Mouse (Mus musculus) heart, embryonic 15.5 days (tissue): Measurements from ENCODE around the gene Gm10197. TPM values are rescaled to one million over a fixed set of nuclear protein-coding genes. Genes with fewer than 3 reads are reported as not detected.

Experiments
- ATAC-seq: fragments of 200-750 bp; cut with Nextera tagmentation; replicated peaks from 2 replicates; pipeline ENCODE4 v1.8.0; 2017; ENCODE audit warnings: low read depth, moderate TSS enrichment; ENCODE audit not compliant: insufficient number of reproducible peaks, insufficient read depth, low FRiP score
- H3K27ac ChIP-seq: fragments of 300-500 bp; sonication (generic); 2 replicates; pipeline ENCODE4 v1.5.1; 2015; ENCODE audit warnings: mild to moderate bottlenecking, inconsistent platforms
- H3K27me3 ChIP-seq: fragments of 300-500 bp; sonication (generic); 2 replicates; pipeline ENCODE4 v1.6.1; 2015; ENCODE audit warnings: inconsistent platforms
- H3K36me3 ChIP-seq: fragments of 300-500 bp; sonication (generic); 2 replicates; pipeline ENCODE4 v1.6.1; 2015; ENCODE audit warnings: mild to moderate bottlenecking, inconsistent platforms
- H3K4me1 ChIP-seq: fragments of 300-500 bp; sonication (generic); replicated peaks from 2 replicates; pipeline ENCODE4 v1.6.1; 2015; ENCODE audit warnings: inconsistent platforms
- H3K4me2 ChIP-seq: fragments of 300-500 bp; sonication (generic); 2 replicates; pipeline ENCODE4 v1.6.1; 2015; ENCODE audit warnings: inconsistent platforms, mild to moderate bottlenecking, moderate library complexity
- H3K4me3 ChIP-seq: fragments of 300-500 bp; sonication (generic); 2 replicates; pipeline ENCODE4 v1.5.1; 2015; ENCODE audit warnings: mild to moderate bottlenecking, inconsistent platforms
- H3K9ac ChIP-seq: fragments of 300-500 bp; sonication (generic); 2 replicates; pipeline ENCODE4 v1.6.1; 2015; ENCODE audit warnings: mild to moderate bottlenecking, inconsistent platforms
- H3K9me3 ChIP-seq: fragments of 300-500 bp; sonication (generic); replicated peaks from 2 replicates; pipeline ENCODE4 v1.6.1; 2016; ENCODE audit warnings: inconsistent platforms
- WGBS: fragments of 180-500 bp; shearing (Covaris S2); methylation state at CpG from one replicate; pipeline ENCODE4 v1.1.7; 2015; ENCODE audit warnings: mixed read lengths; 5-methylcytosine and 5-hydroxymethylcytosine counted together
- polyA plus RNA-seq: library from polyadenylated mRNA; unstranded; fragments of >200 nt; fragmentation: Nextera tagmentation; extraction: Ambion mirVana; gene quantifications from 2 replicates; pipeline ENCODE4 v1.2.1, GENCODE M21; 2015

The Gm10197 gene
- polyA plus RNA-seq, 1 experiment from 2014 or later = not detected

DNA sequence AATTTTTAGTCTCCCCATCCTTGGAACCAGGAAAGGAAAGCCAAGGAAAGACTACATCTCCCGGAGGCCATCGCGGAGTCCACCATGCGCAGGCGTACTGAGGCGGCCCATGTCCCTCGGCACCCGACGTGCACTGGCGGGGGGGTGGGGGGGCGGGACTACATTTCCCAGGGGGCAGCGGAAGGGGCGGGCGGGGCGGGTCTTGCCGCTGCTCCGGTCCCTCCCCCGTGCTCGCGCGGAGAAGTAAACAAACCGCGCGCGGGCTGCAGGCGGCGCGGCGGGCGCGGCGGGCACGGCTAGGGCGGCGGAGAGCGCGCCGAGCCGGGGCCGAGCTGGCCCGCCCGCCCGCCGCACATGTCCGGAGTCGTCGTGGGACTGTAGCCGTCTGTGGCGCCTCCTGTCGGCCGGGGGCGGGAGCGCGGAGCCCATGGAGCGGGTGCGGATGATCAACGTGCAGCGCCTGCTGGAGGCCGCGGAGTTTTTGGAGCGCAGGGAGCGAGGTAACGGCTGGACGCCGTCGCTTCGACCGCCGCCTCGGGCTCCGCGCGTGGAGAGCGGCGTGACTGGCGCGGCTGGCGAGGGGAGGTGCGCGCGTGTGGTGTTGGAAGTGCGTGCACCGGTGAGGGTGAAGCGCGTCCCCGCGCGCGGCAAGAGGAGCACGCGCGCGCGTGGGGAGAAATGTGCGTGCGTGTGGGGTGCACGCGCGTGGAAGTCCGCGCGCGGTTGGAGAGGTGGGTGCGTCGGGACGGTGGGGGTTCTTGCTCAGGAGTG lies 42.2 kb downstream of the Gm10197 start:
- whole genome bisulfite sequencing = under 1% methylated on average over 104 of the region's 106 CpGs
- H3K36me3 ChIP-seq = peaks cover 15% of the 10 kb centered on the region
- peak; percentile 83 for ATAC-seq
- H3K27me3 ChIP-seq = no peaks in the 10 kb centered on the region
- peak overlapping the region; percentile 82 for H3K27ac ChIP-seq
- H3K9ac ChIP-seq = peak overlapping the region; percentile 81
- H3K9me3 ChIP-seq = no peaks in the 10 kb centered on the region
- H3K4me1 ChIP-seq = peaks cover 23% of the 10 kb centered on the region
- H3K4me2 ChIP-seq = peak overlapping the region; percentile 98
- peak overlapping the region; percentile 95 for H3K4me3 ChIP-seq

DNA sequence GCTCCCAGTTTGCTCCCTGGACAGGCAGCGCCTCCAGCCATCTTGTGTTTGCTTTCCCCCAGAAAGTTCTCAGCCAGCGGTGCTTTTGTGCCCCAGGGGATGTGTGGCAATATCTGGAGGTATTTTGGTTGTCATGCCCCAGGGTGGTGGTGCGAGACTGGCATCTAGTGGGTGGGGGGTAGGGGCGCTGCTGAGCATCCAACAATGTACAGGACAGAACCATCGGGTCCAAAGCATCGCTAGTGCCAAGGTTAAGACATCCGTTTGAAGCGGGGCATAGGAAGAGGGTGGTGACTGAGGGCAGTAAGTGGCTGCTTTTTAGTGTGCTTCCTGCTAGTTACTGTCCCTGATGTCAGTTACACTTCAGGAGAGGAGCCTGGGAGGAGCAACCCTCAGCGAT lies 43.5 kb downstream of the Gm10197 start:
- no peaks in the 10 kb centered on the region for H3K27me3 ChIP-seq
- peaks cover 24% of the 10 kb centered on the region for H3K4me1 ChIP-seq
- no peak overlapping the region for H3K4me3 ChIP-seq
- no peak for ATAC-seq
- 67% methylated on average over 9 of the region's 9 CpGs for WGBS
- H3K36me3 ChIP-seq = peaks cover 14% of the 10 kb centered on the region
- H3K27ac ChIP-seq = peak overlapping the region; percentile 20; the same call in 1 of the 2 replicates
- no peak overlapping the region for H3K4me2 ChIP-seq
- no peak overlapping the region for H3K9ac ChIP-seq
- H3K9me3 ChIP-seq = no peaks in the 10 kb centered on the region

- 5% methylated on average over 27 of the region's 27 CpGs for WGBS
These were observed 45.8 kb downstream of the Gm10197 start for GRCm38 (mm10) chr19:53325578-53326295.

DNA sequence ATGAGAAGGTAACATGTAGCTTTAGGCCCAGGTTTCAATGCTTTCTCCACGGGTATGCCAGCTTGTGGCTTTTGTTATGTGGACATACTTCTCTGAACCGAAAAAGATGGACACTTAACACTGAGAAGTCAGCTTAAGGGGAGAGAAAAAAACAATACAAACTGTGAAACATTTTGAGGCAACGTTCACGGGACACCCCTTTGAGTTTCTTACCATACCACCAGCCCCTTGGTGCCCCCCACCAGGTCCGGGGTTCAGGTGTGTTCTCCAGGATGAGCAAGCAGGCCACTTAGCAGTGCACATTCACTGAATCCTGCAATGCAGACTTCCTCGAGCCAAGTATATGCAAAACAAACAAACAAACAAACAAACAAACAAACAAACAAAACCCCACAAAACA lies 46.7 kb downstream of the Gm10197 start:
- no peak overlapping the region for H3K9ac ChIP-seq
- peak overlapping the region; percentile 82 for H3K4me2 ChIP-seq
- no peaks in the 10 kb centered on the region for H3K36me3 ChIP-seq
- WGBS = 59% methylated on average over 6 of the region's 6 CpGs
- H3K9me3 ChIP-seq = no peaks in the 10 kb centered on the region
- peaks cover 38% of the 10 kb centered on the region for H3K4me1 ChIP-seq
- no peak for ATAC-seq
- no peak overlapping the region; the same call in 1 of the 2 replicates for H3K27ac ChIP-seq
- H3K27me3 ChIP-seq = no peaks in the 10 kb centered on the region
- peak overlapping the region; percentile 48; the same call in 1 of the 2 replicates for H3K4me3 ChIP-seq

More at GRCm38 (mm10) chr19:53325578-53326295, 45.8 kb downstream of the Gm10197 start:
- Histone ChIP-seq H3K36me3 (no peaks in the 10 kb centered on the region), H3K4me1 (peaks cover 34% of the 10 kb centered on the region), H3K27me3 (no peaks in the 10 kb centered on the region), H3K9ac (peak overlapping the region; percentile 64), H3K9me3 (no peaks in the 10 kb centered on the region), H3K27ac (peak overlapping the region; percentile 75), H3K4me3 (peak overlapping the region; percentile 48), H3K4me2 (peak overlapping the region; percentile 82)
- 0 out of 2 replicates have a peak, but pooled peaks have one; percentile 33 for ATAC-seq

DNA sequence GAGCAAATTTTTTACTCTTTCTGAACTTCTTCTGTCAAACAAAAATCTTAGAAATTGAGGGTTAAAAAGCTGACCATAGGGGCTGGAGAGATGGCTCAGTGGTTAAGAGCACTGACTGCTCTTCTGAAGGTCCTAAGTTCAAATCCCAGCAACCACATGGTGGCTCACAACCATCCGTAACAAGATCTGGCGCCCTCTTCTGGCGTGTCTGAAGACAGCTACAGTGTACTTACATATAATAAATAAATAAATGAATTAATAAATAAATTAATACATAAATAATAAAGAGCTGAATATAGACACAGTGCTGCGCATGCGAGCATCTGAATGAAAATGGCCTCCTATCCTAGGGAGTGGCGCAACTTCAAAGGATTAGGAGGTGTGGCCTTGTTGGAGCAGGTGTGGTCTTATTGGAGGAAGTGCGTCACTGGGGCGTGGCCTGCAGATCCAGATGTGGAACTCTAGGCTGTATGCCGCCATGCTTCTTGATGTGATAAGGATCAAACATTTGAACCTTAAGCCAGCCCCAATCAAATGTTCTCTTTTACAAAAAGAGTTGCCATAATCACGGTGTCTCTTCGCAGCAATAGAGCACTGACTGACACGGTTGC lies 49.0 kb downstream of the Gm10197 start:
- Histone ChIP-seq H3K9ac (no peak overlapping the region), H3K36me3 (no peaks in the 10 kb centered on the region), H3K4me1 (peaks cover 52% of the 10 kb centered on the region), H3K9me3 (no peaks in the 10 kb centered on the region), H3K4me2 (no peak overlapping the region), H3K27me3 (no peaks in the 10 kb centered on the region), H3K27ac (no peak overlapping the region), H3K4me3 (no peak overlapping the region)
- ATAC-seq = no peak
- 91% methylated on average over 12 of the region's 12 CpGs for WGBS

Other genes starting within 250 kb of the Gm10197 start
- 112 and 118 TPM in 2 replicates for gene Add3, start 231.3 kb downstream of the Gm10197 start, polyA plus RNA-seq
- 38.6 and 39.1 TPM in 2 replicates for gene Mxi1, start 61.2 kb downstream of the Gm10197 start, polyA plus RNA-seq
- 25.7 and 28.8 TPM in 2 replicates for gene Smndc1, start 18.8 kb upstream of the Gm10197 start, polyA plus RNA-seq
- gene Dusp5, start 157.3 kb upstream of the Gm10197 start, polyA plus RNA-seq = 7.4 and 10.4 TPM in 2 replicates
- 258 and 274 TPM in 2 replicates for gene Nutf2-ps1, start 217.3 kb upstream of the Gm10197 start, polyA plus RNA-seq
- 37.9 and 38.9 TPM in 2 replicates for gene Smc3, start 228.6 kb upstream of the Gm10197 start, polyA plus RNA-seq